Mouse (Mus musculus) heart, embryonic 12.5 days (tissue): ENCODE measurements at regions not wholly inside any gene's neighbourhood (a gene's known extent, or its start where the extent isn't known, plus 50 kb on each side); places are given as distances from the start of the nearest gene placed in this dataset.
"Not testable (repeated sequence)": the region's sequence is repeated elsewhere in the genome, so short reads cannot be mapped to it uniquely, and the experiment has no call there.

ENCODE experiments used
- ATAC-seq: fragments of 200-750 bp; cut with Nextera tagmentation; 2 replicates; pipeline ENCODE4 v1.8.0; 2017; ENCODE audit warnings: moderate TSS enrichment, moderate library complexity; ENCODE audit not compliant: insufficient number of reproducible peaks, low FRiP score
- H3K27ac ChIP-seq: fragments of 300-500 bp; sonication (generic); 2 replicates; pipeline ENCODE4 v1.5.1; 2016; ENCODE audit warnings: mild to moderate bottlenecking, moderate library complexity; ENCODE audit not compliant: poor library complexity, severe bottlenecking
- H3K27me3 ChIP-seq: fragments of 300-500 bp; sonication (generic); replicated peaks from 2 replicates; pipeline ENCODE4 v1.6.1; 2016; ENCODE audit warnings: mild to moderate bottlenecking, moderate library complexity
- H3K36me3 ChIP-seq: fragments of 300-500 bp; sonication (generic); 2 replicates; pipeline ENCODE4 v1.6.1; 2016; ENCODE audit warnings: mild to moderate bottlenecking, moderate library complexity
- H3K4me1 ChIP-seq: fragments of 300-500 bp; sonication (generic); replicated peaks from 2 replicates; pipeline ENCODE4 v1.6.1; 2016; ENCODE audit warnings: mild to moderate bottlenecking
- H3K4me2 ChIP-seq: fragments of 300-500 bp; sonication (generic); 2 replicates; pipeline ENCODE4 v1.6.1; 2016; ENCODE audit warnings: mild to moderate bottlenecking, moderate library complexity
- H3K4me3 ChIP-seq: fragments of 300-500 bp; sonication (generic); 2 replicates; pipeline ENCODE4 v1.5.1; 2016; ENCODE audit warnings: mild to moderate bottlenecking
- H3K9ac ChIP-seq: fragments of 300-500 bp; sonication (generic); 2 replicates; pipeline ENCODE4 v1.6.1; 2016; ENCODE audit warnings: mild to moderate bottlenecking, moderate library complexity
- H3K9me3 ChIP-seq: fragments of 300-500 bp; sonication (generic); replicated peaks from 2 replicates; pipeline ENCODE4 v1.6.1; 2016; ENCODE audit warnings: mild to moderate bottlenecking, moderate library complexity
- WGBS: fragments of 180-500 bp; shearing (Covaris S2); methylation state at CpG from one replicate; pipeline ENCODE4 v1.1.7; 2016; 5-methylcytosine and 5-hydroxymethylcytosine counted together

DNA sequence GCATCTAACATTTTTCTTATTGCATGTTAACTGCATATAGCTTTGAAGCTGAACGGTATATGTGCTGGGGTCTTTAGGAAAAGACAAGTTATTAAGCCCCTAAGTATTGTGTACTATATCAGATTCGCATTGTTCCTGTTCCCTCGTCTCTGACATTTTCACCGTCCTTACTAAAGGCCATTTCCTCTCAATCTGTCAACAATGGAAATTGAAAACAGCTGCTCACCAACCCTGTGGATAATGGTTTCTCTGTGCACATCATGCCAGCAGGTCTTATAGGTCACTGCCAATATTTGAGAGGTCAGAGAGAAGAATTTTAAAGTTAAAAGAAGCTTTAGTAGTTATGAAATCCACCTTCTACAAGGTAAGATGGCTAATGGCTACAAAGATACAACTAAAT lies 797.4 kb upstream of the Impad1 start:
- H3K27ac ChIP-seq = no peak overlapping the region
- no peak for ATAC-seq
- 43% methylated on average over 4 of the region's 4 CpGs for WGBS
- H3K4me3 ChIP-seq = no peak overlapping the region
- H3K27me3 ChIP-seq = no peaks in the 10 kb centered on the region
- no peak overlapping the region for H3K4me2 ChIP-seq
- no peaks in the 10 kb centered on the region for H3K9me3 ChIP-seq
- no peaks in the 10 kb centered on the region for H3K36me3 ChIP-seq
- no peak overlapping the region for H3K9ac ChIP-seq
- H3K4me1 ChIP-seq = no peaks in the 10 kb centered on the region

DNA sequence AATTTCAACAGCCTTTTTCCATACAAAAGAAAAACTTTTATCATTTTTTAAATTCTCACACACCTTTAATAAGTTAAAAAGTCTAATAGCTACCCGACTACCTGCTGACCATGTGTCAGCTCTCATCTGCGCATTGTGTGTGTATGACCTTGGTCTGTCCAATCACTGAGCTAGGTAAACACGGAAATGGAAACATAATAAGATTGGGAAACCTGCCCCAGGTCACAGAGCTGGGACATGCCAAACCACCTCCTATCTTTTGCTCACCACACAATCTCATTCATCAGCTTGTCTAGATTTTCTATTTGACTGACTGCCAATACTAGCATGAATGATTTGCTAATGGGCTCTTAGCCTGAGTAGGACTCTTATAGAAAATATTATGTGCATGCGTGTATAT lies 794.3 kb upstream of the Impad1 start:
- no peaks in the 10 kb centered on the region for H3K36me3 ChIP-seq
- no peaks in the 10 kb centered on the region for H3K9me3 ChIP-seq
- no peak overlapping the region for H3K4me3 ChIP-seq
- H3K4me2 ChIP-seq = no peak overlapping the region
- H3K9ac ChIP-seq = no peak overlapping the region
- WGBS = 81% methylated on average over 4 of the region's 4 CpGs
- H3K27me3 ChIP-seq = no peaks in the 10 kb centered on the region
- ATAC-seq = no peak
- 0 out of 2 replicates have a peak, but pooled peaks cover 5% of the 10 kb centered on the region for H3K4me1 ChIP-seq
- H3K27ac ChIP-seq = no peak overlapping the region

DNA sequence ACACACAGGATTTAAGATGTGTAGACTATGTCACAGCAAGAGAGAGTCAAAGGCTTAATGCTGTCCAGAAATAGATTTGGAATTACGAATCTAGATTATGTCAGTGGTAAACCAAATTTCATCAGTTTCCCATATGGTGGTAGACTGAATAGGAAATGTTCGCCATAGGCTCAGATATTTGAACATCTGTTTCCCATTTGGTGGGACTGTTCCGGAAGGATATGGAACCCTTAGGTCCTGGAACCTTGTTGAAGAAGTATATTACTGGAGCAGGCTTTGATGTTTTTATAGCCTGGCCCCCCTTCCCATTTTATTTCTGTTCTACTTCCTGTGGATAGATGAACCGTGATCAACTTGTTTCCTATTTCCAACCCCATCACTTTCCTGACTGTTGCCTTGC lies 792.0 kb upstream of the Impad1 start:
- Histone ChIP-seq H3K36me3 (no peaks in the 10 kb centered on the region), H3K4me1 (0 out of 2 replicates have a peak, but pooled peaks cover 5% of the 10 kb centered on the region), H3K9me3 (no peaks in the 10 kb centered on the region), H3K4me3 (no peak overlapping the region), H3K9ac (no peak overlapping the region), H3K27ac (no peak overlapping the region), H3K27me3 (no peaks in the 10 kb centered on the region), H3K4me2 (no peak overlapping the region)
- 78% methylated on average over 4 of the region's 4 CpGs for WGBS
- no peak for ATAC-seq

DNA sequence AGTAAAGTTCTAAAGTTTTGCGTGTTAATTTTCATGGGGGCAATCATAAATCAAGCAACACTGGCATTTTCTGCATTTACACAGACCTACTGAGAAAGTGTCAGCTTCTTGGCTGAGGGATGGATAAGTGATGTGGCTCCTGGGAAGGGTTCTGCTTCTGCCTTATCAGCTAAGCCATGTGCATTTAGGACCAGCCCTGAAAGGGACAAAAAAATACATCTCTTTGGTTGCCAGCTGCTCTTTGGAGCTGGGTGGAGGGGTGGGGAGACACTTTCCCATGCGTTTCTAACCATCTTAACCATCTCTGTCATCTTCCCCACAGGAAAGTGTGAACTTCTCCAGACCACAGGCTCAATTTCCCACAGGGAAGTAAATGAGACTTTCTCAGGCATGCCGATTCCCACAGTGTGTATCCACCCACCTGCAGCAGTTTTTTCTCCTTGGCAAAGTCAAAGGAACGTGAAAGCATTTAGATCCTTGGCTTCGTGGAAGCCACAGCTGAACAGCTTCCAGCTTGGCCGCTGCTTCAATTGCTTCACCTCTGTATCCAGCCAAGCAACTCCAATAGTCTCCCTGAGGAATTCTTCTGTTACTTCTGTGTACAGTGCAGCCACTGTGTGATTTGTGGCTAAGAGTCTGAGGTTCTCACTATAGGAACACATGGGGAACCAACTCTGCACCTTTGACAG lies 791.0 kb upstream of the Impad1 start:
- 63% methylated on average over 6 of the region's 6 CpGs for WGBS
- no peak overlapping the region for H3K4me2 ChIP-seq
- H3K27ac ChIP-seq = no peak overlapping the region
- H3K4me1 ChIP-seq = 0 out of 2 replicates have a peak, but pooled peaks cover 5% of the 10 kb centered on the region
- H3K36me3 ChIP-seq = no peaks in the 10 kb centered on the region
- no peaks in the 10 kb centered on the region for H3K9me3 ChIP-seq
- no peak for ATAC-seq
- H3K27me3 ChIP-seq = no peaks in the 10 kb centered on the region
- H3K4me3 ChIP-seq = no peak overlapping the region
- H3K9ac ChIP-seq = no peak overlapping the region

DNA sequence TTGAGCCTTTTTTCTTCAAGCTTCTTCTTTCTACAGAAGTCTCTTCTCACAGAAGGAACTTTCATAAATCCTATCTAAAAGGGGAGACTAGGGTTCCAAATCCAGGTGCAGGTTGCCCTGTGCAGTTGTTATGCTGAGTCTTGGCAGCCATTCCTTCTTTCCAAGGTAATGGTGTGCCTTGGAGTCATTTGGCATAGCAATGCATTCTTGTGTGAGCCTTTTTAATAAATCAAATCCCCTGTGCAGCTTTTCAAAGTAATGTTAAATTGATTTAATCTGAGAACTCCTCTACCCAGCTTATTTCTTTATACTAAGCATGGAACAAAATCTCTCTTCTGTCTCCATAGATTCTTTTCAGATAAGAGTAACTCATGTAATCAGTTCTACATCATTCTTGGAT lies 774.9 kb upstream of the Impad1 start:
- 0 out of 2 replicates have a peak, but pooled peaks cover 3% of the 10 kb centered on the region for H3K4me1 ChIP-seq
- H3K9me3 ChIP-seq = no peaks in the 10 kb centered on the region
- no peak overlapping the region for H3K9ac ChIP-seq
- no peak overlapping the region for H3K27ac ChIP-seq
- H3K36me3 ChIP-seq = no peaks in the 10 kb centered on the region
- H3K4me2 ChIP-seq = no peak overlapping the region
- H3K4me3 ChIP-seq = no peak overlapping the region
- no peak for ATAC-seq
- H3K27me3 ChIP-seq = no peaks in the 10 kb centered on the region

DNA sequence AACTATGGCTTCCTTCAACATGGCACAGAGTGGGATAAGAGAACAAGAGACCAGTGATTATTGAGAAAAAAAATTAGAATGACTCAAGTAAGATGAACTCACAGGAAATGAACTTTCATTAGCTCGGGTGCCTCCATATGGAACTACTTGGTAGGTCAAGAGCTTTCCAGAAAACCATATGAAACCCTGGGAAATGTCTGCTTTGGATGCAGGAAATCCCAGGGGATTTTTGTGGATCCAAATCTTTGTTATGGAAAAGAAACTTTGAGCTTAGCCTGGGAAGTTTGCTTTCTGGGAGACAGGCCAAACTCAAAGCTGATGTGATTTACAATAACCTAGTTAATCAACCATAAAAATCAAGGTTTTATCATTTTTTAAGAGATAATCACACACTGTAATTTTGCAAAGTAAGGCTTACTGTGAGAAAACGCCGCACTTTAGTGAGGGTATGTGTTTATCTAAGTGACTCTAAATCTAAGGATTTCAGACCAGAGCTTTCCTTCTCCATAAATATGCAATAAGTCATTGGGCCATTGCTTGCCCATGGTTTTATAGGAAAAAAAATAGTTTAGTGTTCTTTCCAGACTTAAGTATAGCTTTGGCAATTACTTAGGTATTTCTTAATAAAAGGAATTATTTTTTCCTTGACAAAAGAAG lies 767.0 kb upstream of the Impad1 start:
- no peak overlapping the region for H3K4me3 ChIP-seq
- H3K27ac ChIP-seq = no peak overlapping the region
- H3K27me3 ChIP-seq = no peaks in the 10 kb centered on the region
- WGBS = 50% methylated on average over 3 of the region's 3 CpGs
- ATAC-seq = no peak
- H3K4me1 ChIP-seq = no peaks in the 10 kb centered on the region
- no peak overlapping the region for H3K9ac ChIP-seq
- no peaks in the 10 kb centered on the region for H3K9me3 ChIP-seq
- H3K36me3 ChIP-seq = no peaks in the 10 kb centered on the region
- H3K4me2 ChIP-seq = no peak overlapping the region

DNA sequence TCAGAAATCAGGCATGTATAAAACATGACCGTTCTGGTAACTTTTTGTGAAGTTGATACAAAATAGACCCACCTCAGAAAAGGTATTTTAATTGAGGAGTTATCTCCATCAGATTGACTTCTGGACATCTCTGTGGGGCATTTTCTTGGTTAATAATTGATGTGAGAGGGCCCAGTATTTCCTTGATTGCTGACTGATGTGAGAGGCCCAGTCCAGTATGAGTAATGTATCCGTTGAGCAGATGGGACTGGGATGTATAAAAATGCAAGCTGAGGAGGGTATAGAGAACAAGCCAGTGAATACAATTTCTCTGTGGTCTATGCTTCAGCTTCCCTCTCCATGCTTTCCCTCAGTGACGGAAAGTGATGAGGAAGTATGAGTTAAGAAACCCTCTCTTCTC lies 747.0 kb upstream of the Impad1 start:
- no peaks in the 10 kb centered on the region for H3K4me1 ChIP-seq
- WGBS = 78% methylated on average over 3 of the region's 3 CpGs
- H3K27ac ChIP-seq = no peak overlapping the region
- no peak overlapping the region for H3K9ac ChIP-seq
- H3K4me3 ChIP-seq = no peak overlapping the region
- no peaks in the 10 kb centered on the region for H3K27me3 ChIP-seq
- no peak overlapping the region for H3K4me2 ChIP-seq
- H3K36me3 ChIP-seq = no peaks in the 10 kb centered on the region
- H3K9me3 ChIP-seq = no peaks in the 10 kb centered on the region
- no peak for ATAC-seq

DNA sequence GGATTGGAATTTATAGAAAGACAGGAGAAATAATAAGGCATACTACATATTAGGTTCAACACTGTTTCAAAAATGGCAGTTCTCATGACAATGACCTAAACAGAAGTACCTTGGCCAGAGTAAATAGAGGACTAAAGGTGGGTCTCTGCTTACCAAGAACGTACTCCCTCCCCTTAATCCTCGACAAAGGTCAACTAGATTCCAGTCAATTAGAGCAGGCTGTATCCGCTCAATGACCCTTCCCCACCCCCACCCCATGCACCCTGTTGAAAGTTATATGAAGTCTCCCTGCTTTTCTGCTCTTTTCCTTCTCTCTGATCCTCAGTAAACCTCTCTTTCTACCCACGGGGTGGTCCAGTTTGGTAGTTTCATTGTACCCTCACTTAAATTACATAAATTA lies 737.3 kb upstream of the Impad1 start:
- Histone ChIP-seq H3K4me1 (no peaks in the 10 kb centered on the region), H3K9me3 (no peaks in the 10 kb centered on the region), H3K9ac (no peak overlapping the region), H3K27ac (no peak overlapping the region), H3K4me3 (no peak overlapping the region), H3K4me2 (no peak overlapping the region), H3K27me3 (no peaks in the 10 kb centered on the region), H3K36me3 (no peaks in the 10 kb centered on the region)
- no peak for ATAC-seq
- WGBS = 61% methylated on average over 4 of the region's 4 CpGs

DNA sequence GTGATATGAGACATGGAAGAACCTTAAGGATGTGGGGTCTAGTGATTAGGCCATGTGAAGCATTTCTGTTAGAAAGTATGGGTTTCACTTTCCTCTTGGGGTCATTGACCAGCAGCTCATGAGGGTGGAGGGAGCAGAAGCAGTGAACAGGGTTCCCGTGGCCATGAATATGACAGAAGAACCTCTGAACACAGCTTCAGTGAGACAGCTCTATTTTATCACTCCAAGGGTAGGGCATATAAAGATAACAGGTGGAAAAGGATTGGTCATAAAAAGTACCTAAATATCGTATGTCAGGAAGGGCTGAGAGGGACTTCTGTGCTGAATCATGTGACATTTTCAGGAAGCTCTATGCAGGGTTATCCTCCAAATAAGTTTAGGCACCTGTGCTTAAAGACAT lies 725.4 kb upstream of the Impad1 start:
- Histone ChIP-seq H3K4me3 (no peak overlapping the region), H3K9ac (no peak overlapping the region), H3K4me1 (no peaks in the 10 kb centered on the region), H3K27ac (no peak overlapping the region), H3K36me3 (no peaks in the 10 kb centered on the region), H3K27me3 (no peaks in the 10 kb centered on the region), H3K4me2 (no peak overlapping the region), H3K9me3 (no peaks in the 10 kb centered on the region)
- WGBS = 76% methylated on average over 2 of the region's 2 CpGs
- ATAC-seq = no peak

DNA sequence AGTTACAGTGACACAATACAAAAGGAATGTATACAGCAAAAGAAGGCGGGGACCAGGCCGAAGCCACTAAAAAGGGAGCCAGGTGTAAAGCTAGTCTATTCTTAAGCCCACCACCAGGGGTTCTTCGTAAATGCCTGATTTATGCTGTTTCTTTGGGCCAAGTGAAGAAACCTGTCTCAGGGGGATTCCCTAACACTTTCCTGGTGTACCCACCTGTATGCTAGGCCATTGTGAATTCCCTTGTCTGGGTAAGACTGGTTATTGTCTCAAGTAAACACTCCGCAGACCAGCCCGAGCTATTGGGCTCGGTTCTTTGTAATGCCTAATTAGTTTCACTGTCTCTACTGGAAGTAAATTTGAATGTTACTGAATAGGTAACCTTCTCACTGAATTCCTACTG lies 722.3 kb upstream of the Impad1 start:
- H3K9ac ChIP-seq, H3K4me1 ChIP-seq, H3K36me3 ChIP-seq, H3K4me3 ChIP-seq, H3K27ac ChIP-seq, H3K4me2 ChIP-seq, H3K27me3 ChIP-seq, ATAC-seq, H3K9me3 ChIP-seq: not testable (repeated sequence)
- WGBS = 79% methylated on average over 6 of the region's 6 CpGs

DNA sequence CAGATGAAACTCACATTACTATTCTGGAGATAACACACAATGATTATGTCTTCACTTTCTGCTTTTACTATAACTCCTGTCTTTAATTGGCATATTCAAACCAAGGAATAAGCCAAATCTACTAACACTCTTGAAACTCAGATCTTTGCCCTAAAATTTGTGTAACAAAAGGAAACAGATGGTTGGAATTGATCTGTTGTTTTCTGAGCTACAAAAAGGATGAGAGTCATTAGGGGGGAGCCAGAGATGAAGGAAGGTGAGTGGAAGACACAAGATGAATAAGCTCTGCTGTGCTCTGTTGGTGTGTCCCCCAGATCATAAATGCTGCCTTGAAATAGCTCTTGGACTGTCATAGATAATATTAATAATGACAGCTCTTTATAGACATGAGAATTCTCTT lies 718.6 kb upstream of the Impad1 start:
- H3K36me3 ChIP-seq = no peaks in the 10 kb centered on the region
- H3K4me3 ChIP-seq = no peak overlapping the region
- no peaks in the 10 kb centered on the region for H3K9me3 ChIP-seq
- H3K27ac ChIP-seq = no peak overlapping the region
- H3K4me2 ChIP-seq = no peak overlapping the region
- ATAC-seq = no peak
- H3K9ac ChIP-seq = no peak overlapping the region
- H3K4me1 ChIP-seq = no peaks in the 10 kb centered on the region
- H3K27me3 ChIP-seq = no peaks in the 10 kb centered on the region

DNA sequence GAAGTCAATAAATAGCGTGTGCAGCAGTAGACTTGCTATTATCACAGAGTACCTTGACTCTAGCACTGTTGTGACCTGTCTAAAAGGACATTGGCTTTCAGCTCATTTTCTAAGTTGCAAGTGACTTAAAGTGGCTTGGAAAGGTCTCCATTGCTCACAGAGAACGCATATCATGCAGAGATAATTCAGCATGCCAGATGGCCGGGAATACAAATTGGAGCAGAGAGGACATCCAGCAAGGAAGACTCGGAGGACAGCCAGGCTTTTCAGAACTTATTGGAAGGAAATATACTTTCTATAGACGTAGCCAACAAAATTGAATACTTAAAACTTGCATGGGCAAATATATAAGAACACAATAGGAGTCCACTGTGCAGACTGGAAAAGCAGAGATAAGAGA lies 716.2 kb upstream of the Impad1 start:
- H3K4me1 ChIP-seq = no peaks in the 10 kb centered on the region
- WGBS = 60% methylated on average over 5 of the region's 5 CpGs
- H3K36me3 ChIP-seq = no peaks in the 10 kb centered on the region

More for the DNA sequence above, 716.2 kb upstream of the Impad1 start:
- H3K27me3 ChIP-seq = no peaks in the 10 kb centered on the region
- no peak for ATAC-seq
- no peak overlapping the region for H3K4me2 ChIP-seq
- H3K27ac ChIP-seq = no peak overlapping the region
- no peaks in the 10 kb centered on the region for H3K9me3 ChIP-seq
- no peak overlapping the region for H3K4me3 ChIP-seq
- H3K9ac ChIP-seq = no peak overlapping the region
